Comparison of ENCODE assay signal across 15 mouse cellular contexts in the genomic region with DNA sequence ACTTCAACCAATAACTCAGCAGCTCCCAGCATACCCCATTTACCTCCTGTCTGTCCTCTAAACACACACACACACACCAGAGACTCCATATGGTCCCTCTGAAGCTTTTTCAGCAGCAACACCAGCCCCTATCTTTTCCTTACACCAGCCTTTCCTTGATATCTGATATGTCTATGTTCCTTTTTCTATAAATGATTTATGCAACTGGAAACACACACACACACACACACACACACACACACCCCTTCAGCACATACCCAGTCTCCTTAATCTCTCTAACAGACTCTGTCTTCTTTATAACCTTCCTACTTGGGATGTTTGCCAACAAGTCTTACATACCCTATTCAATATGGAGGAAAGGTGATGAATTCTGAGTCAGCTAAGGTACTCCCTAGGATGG. TPM values are rescaled to one million over a fixed set of nuclear protein-coding genes. Genes with fewer than 3 reads are reported as not detected.
DNase-seq lines count a peak whose midpoint lies in the region; TF ChIP-seq lines count a peak whose summit lies in the region.
"Had no signal": no experiment of that assay in that cellular context is flagged by ENCODE, and none has a peak within 500 bp of the region (broad histone marks: within the 10 kb centered on the region; RNA-seq: fewer than 3 reads in every experiment).

No protein-coding gene starts in this region.

- H3K4me3 ChIP-seq in MEL (ENCODE audit: control insufficient read depth in 1 of 2, insufficient read depth in 1 of 2, low read depth in 2 of 2, low read length in 2 of 2): no peak overlapping the region

- peaks cover 0 to 12% of the 10 kb centered on the region in 2 experiments; a peak in 1 of 4 replicates for H3K4me1 ChIP-seq in MEL (ENCODE audit: control insufficient read depth in 1 of 2, insufficient read depth in 2 of 2, low read length in 2 of 2)

- no peak overlapping the region for H3K9ac ChIP-seq in MEL (ENCODE audit: control insufficient read depth, low read depth, low read length, poor library complexity, severe bottlenecking)

- H3K36me3 ChIP-seq in MEL (ENCODE audit: control insufficient read depth in 1 of 2, insufficient read depth in 2 of 2, low read length in 2 of 2): peaks cover 0 to 5% of the 10 kb centered on the region in 2 experiments; a peak in 2 of 4 replicates
- H3K36me3 ChIP-seq: G1E had no signal

- TF ChIP-seq CTCF in MEL (IDR thresholded peaks at IDR 0.05 in 2 of 3, conservative IDR thresholded peaks at IDR 0.05 in 1 of 3; ENCODE audit: control insufficient read depth in 1 of 3, insufficient read depth in 1 of 3, low read depth in 2 of 3, low read length in 3 of 3, poor library complexity in 1 of 3, severe bottlenecking in 1 of 3): no peak

- DNase-seq in MEL (ENCODE audit: low read depth, low spot score): peak; percentile 72
- no peak for DNase-seq in yolk sac, embryonic 10.5 days (ENCODE audit: low spot score)
- DNase-seq: adrenal gland, adult 2 months; adrenal gland, adult 8-10 months; adrenal gland, postnatal 10 days; adrenal gland, postnatal 14 days; adrenal gland, postnatal 25 days; adrenal gland, postnatal 36 days; B cell, adult 2 months; cerebellum, adult 11 months; cerebellum, adult 11-12 months; cerebellum, adult 18-20 months; cerebellum, adult 2 months; cerebellum, adult 8-10 months had no signal

- no peak for TF ChIP-seq RAD21 in MEL (IDR thresholded peaks at IDR 0.05; ENCODE audit: low read depth, low read length)

- TF ChIP-seq EP300 in MEL (IDR thresholded peaks at IDR 0.05; ENCODE audit: low read depth in 1 of 2, low read length in 2 of 2): peak; percentile 70 to 75

- no peaks in the 10 kb centered on the region for H3K9me3 ChIP-seq in MEL (replicated peaks; ENCODE audit: insufficient read depth, low read length)
- H3K9me3 ChIP-seq: G1E had no signal

- no peak overlapping the region for H3K27ac ChIP-seq in MEL (ENCODE audit: control insufficient read depth, low read depth, low read length)

- no peak for TF ChIP-seq POLR2A in MEL (IDR thresholded peaks at IDR 0.05; ENCODE audit: control insufficient read depth in 1 of 2, insufficient read depth in 1 of 2, low read depth in 1 of 2, low read length in 2 of 2, poor library complexity in 1 of 2)

- H3K79me2 ChIP-seq in MEL (ENCODE audit: control insufficient read depth, insufficient read depth, low read length, poor library complexity): no peaks in the 10 kb centered on the region

- peaks cover 0 to 1% of the 10 kb centered on the region in 2 experiments; a peak in 1 of 4 replicates for H3K27me3 ChIP-seq in MEL (ENCODE audit: control insufficient read depth in 1 of 2, insufficient read depth in 2 of 2, low read length in 2 of 2)

TF ChIP-seq in MEL, 35 proteins besides CTCF, POLR2A, EP300 and RAD21:
- TF ChIP-seq BHLHE40 (IDR thresholded peaks at IDR 0.05; ENCODE audit: borderline replicate concordance, low read depth, low read length) (no peak), SMC3 (IDR thresholded peaks at IDR 0.05; ENCODE audit: low read depth, low read length) (no peak), GATA1 (IDR thresholded peaks at IDR 0.05; ENCODE audit: low read depth, low read length) (peak; percentile 58; the same call in 1 of the 2 replicates), MAFK (IDR thresholded peaks at IDR 0.05; ENCODE audit: borderline replicate concordance, low read depth, low read length) (no peak), TCF12 (IDR thresholded peaks at IDR 0.05; ENCODE audit: low read depth, low read length) (peak; percentile 64; the same call in 1 of the 2 replicates), MEF2A (IDR thresholded peaks at IDR 0.05; ENCODE audit: extremely low read depth, insufficient replicate concordance, low read depth, low read length, poor library complexity, severe bottlenecking) (no peak), RCOR1 (IDR thresholded peaks at IDR 0.05; ENCODE audit: low read depth, low read length) (0 out of 2 replicates have a peak, but pooled peaks have one; percentile 13), MXI1 (IDR thresholded peaks at IDR 0.05; ENCODE audit: low read depth, low read length) (no peak), TBP (IDR thresholded peaks at IDR 0.05; ENCODE audit: low read depth, low read length) (no peak), USF1 (IDR thresholded peaks at IDR 0.05; ENCODE audit: low read depth, low read length) (no peak), MYB (IDR thresholded peaks at IDR 0.05; ENCODE audit: low read depth, low read length) (0 out of 2 replicates have a peak, but pooled peaks have one; percentile 17), MYC (IDR thresholded peaks at IDR 0.05; ENCODE audit: low read depth, low read length) (no peak), SIN3A (IDR thresholded peaks at IDR 0.05; ENCODE audit: low read length) (no peak), MAZ (IDR thresholded peaks at IDR 0.05; ENCODE audit: low read depth, low read length) (no peak), NRF1 (IDR thresholded peaks at IDR 0.05; ENCODE audit: insufficient read depth, low read depth, low read length, poor library complexity, severe bottlenecking) (no peak), POLR2AphosphoS2 (IDR thresholded peaks at IDR 0.05; ENCODE audit: low read length) (no peak), GABPA (IDR thresholded peaks at IDR 0.05; ENCODE audit: low read depth, low read length) (no peak), ZMIZ1 (IDR thresholded peaks at IDR 0.05; ENCODE audit: low read depth, low read length) (no peak), JUND (IDR thresholded peaks at IDR 0.05; ENCODE audit: low read depth, low read length) (no peak), ZNF384 (IDR thresholded peaks at IDR 0.05; ENCODE audit: low read depth, low read length) (no peak), CHD1 (IDR thresholded peaks at IDR 0.05; ENCODE audit: low read depth, low read length) (no peak), HCFC1 (IDR thresholded peaks at IDR 0.05; ENCODE audit: low read depth, low read length) (no peak), CHD2 (IDR thresholded peaks at IDR 0.05; ENCODE audit: low read length) (no peak), POLR2AphosphoS5 (IDR thresholded peaks at IDR 0.05; ENCODE audit: borderline replicate concordance, low read depth, low read length) (no peak), TAL1 (IDR thresholded peaks at IDR 0.05; ENCODE audit: low read length) (peak; percentile 7; the same call in 1 of the 2 replicates), E2F4 (IDR thresholded peaks at IDR 0.05; ENCODE audit: borderline replicate concordance, low read depth, low read length) (no peak), MAX (IDR thresholded peaks at IDR 0.05; ENCODE audit: low read length) (no peak; the same call in 1 of the 2 replicates), KAT2A (conservative IDR thresholded peaks at IDR 0.05; ENCODE audit: low read depth, low read length) (no peak), USF2 (IDR thresholded peaks at IDR 0.05; ENCODE audit: borderline replicate concordance in 1 of 2, insufficient read depth in 1 of 2, low read depth in 1 of 2, low read length in 2 of 2) (no peak), ZC3H11A (IDR thresholded peaks at IDR 0.05; ENCODE audit: low read depth, low read length) (no peak), ZKSCAN1 (IDR thresholded peaks at IDR 0.05; ENCODE audit: low read depth, low read length) (no peak), NELFE (IDR thresholded peaks at IDR 0.05; ENCODE audit: low read depth, low read length) (no peak), ELF1 (IDR thresholded peaks at IDR 0.05; ENCODE audit: low read depth, low read length) (no peak), UBTF (IDR thresholded peaks at IDR 0.05; ENCODE audit: borderline replicate concordance, insufficient read depth, low read depth, low read length) (no peak), ETS1 (IDR thresholded peaks at IDR 0.05; ENCODE audit: low read depth, low read length) (peak; percentile 53)

RNA-seq across cellular contexts. Expression of a gene that starts 10.0 kb away (rescaled TPM):
- total RNA-seq in MEL (2012; rRNA removed): 7.8 and 10.2 TPM in 2 replicates
- polyA plus RNA-seq in MEL (2012; ENCODE audit: insufficient read depth in 1 of 2, insufficient read length in 2 of 2, low read depth in 1 of 2, low replicate concordance in 2 of 2, missing spikeins in 1 of 2): 10 to 100 TPM in 1 of 2 experiments, not detected in 1; 11.2 TPM

RNA-seq across cellular contexts. Expression of a gene that starts 49.8 kb away (rescaled TPM):
- total RNA-seq in MEL (2012; rRNA removed): 68.1 and 88.0 TPM in 2 replicates
- 10 to 100 TPM; 30.7 to 31.5 TPM for polyA plus RNA-seq in MEL (2012; ENCODE audit: insufficient read depth in 1 of 2, insufficient read length in 2 of 2, low read depth in 1 of 2, low replicate concordance in 2 of 2, missing spikeins in 1 of 2)
